Mouse (Mus musculus) left cerebral cortex, postnatal 14 days (tissue): ENCODE results near the gene Plppr2. TPM values are rescaled to one million over a fixed set of nuclear protein-coding genes. Genes with fewer than 3 reads are reported as not detected.

Experiments
- DNase-seq, 2 experiments: peaks; one replicate each; pipeline ENCODE4 v3.0.0; 2021 to 2022; ENCODE audit warnings: low spot score in 2 of 2, mixed read lengths in 1 of 2
- intact Hi-C: fragments of 180-260 bp; cut with DNase I; formaldehyde crosslinking; loops from one replicate; pipeline ENCODE4 v1.15.1; 2025
- total RNA-seq, 2 experiments: library from RNA; stranded (reverse); gene quantifications; 2 replicates each; pipeline ENCODE4 v1.2.3; 2021

Gene Plppr2
- total RNA-seq, 2 experiments from 2014 or later: 262 to 263 TPM

- DNase-seq: peak; percentile 90 to 96
- intact Hi-C loops: no loop called here
Measured at GRCm38 (mm10) chr9:21927208-21927753, 9.6 kb upstream of the Plppr2 start, which contains the start of the genes Ccdc159 and Tmem205. Ccdc159 (plus strand) TSS chr9:21927471. Tmem205 (minus strand) TSS chr9:21927556.

GRCm38 (mm10) chr9:21929208-21929607 is 7.6 kb upstream of the Plppr2 start:
- intact Hi-C loops: no loop called here
- no peak for DNase-seq

DNA sequence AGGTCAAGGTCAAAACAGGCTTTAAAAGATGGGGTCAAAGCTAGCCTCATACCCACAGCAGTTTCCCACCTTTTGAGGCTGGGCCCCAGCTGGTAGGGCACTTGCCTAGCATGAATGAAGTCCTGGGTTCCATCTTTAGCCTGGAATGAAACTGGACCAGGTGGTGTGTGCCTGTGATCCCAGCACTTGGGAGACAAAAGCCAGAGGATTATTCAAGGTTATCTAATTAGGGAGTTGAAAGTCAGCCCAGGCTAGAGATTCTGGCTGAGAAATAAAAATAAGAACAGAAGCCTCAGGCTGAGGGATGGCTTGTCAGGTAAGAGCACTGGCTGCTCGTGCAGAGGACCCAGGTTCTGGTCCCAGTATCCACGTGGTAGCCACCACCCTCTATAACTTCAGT is 4.8 kb upstream of the Plppr2 start:
- intact Hi-C loops: no loop called here
- DNase-seq: no peak

DNA sequence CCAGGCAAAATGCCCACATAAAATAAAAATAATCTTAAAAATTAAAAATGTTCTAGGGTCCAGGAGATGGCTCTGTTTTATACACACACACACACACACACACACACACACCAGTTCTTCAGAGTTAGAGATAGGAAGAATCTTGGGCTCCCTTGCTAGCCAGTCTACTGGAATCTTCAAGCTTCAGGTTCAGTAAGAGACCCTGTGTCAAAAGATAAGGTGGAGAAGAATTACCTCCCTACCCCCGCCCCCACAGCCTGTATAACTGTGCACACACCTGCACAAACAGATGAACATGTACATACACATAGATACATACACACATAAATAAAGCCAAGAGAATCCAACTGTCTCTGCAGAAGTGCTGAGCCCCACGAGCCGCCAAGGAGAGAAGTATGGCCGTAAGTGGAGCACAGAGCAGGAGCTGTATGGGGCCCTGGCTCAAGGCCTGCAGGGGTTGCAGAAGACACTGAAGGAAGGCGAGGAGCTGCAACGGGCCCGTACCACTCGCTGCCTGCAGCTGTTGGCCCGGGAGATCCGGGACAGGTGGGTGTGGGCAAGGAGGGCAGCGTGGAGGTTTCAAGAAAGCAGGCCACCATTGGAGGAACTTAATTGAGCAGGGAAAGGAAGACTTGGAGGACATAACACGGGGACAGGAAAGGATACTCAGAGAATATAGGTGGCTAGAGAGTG is 4.2 kb upstream of the Plppr2 start:
- no peak for DNase-seq
- intact Hi-C loops: no loop called here

- intact Hi-C loops: no loop called here
- DNase-seq: no peak
Measured at GRCm38 (mm10) chr9:21934021-21934420, 2.8 kb upstream of the Plppr2 start.

- intact Hi-C loops: loop anchor here (2.0 kb wide), 1 partner anchor 19 kb away; the partner anchor contains the start of gene Swsap1
- no peak for DNase-seq
Measured at GRCm38 (mm10) chr9:21935466-21936131, 1.2 kb upstream of the Plppr2 start.

DNA sequence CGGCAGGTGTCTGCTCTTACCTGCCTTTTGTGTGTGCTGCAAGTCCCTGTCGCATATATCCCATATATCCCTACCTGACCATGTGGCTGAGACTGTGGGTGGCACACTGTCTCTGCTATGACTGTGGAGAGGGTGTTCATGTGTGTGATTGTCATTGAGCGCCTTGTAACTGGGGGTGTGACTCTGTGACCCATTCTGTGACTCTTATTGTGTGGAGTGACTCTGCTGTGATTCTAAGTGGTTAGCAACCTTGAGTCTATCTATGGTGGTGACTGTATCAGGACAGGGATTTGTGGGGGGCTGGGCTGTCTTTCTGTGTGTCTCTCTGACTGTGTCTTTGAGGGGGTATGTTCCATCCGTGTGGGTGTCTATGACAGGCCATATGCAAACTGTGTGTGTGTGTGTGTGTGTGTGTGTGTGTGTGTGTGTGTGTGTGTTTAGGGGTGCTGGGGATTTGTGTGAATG is 910 bp downstream of the Plppr2 start:
- intact Hi-C loops: loop anchor here (2.0 kb wide), 1 partner anchor 17 kb away; the partner anchor contains the start of gene Swsap1
- peak in 1 of 2 experiments; percentile 82 for DNase-seq

GRCm38 (mm10) chr9:21938234-21938855 is 1.5 kb downstream of the Plppr2 start:
- intact Hi-C loops: no loop called here

DNA sequence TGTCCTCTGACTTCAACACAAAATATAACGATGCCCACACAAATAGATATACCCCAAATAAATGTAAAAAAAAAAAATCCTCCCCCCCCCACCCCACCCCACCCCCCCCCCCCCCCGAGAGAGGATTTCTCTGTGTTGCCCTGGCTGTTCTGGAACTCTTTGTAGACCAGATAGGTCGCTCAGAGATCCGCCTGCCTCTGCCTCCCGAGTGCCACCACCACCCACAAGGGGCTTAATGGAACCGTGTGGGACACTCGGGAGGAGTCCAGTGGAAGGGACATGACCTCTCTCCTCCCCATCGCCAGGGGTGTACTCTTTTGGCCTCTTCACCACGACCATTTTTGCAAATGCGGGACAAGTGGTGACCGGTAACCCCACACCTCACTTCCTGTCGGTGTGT is 6.2 kb downstream of the Plppr2 start:
- intact Hi-C loops: no loop called here
- DNase-seq: no peak

More at GRCm38 (mm10) chr9:21938234-21938855, 1.5 kb downstream of the Plppr2 start:
- DNase-seq: no peak

DNA sequence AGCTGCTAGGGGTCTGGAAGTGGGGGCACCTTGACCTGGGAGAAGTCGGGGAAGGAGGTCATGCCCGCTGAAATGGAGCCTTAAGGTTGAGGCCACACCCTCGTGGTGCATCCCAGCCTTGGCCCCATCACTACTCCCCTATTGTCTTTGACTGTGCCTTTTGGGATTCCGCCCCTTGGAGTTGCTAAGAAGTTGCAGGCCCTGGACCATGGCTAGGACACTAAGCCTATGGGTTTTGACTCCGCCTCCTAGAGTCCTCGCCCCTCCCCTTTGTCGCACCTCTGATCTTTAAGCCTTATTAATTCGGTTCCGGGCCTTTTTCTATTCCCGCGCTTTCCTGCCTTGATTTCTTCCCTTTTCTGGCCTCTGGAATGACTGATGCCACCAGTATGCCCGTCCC is 6.8 kb downstream of the Plppr2 start:
- intact Hi-C loops: no loop called here
- DNase-seq: no peak

DNA sequence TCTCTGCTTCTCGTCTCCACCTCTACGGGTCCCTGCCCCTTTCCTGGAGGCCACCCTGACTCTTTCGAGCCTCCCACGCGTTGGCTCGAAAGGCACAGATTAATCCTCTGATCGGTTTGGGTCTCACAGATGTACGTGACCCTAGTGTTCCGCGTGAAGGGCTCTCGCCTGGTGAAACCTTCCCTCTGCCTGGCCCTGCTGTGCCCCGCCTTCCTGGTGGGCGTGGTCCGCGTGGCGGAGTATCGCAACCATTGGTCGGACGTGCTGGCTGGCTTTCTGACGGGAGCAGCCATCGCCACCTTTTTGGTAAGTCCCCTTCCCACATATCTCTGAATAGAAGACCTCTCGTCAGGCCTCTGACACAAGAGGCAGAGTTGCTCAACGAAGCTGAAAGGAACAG is 7.4 kb downstream of the Plppr2 start:
- intact Hi-C loops: no loop called here
- DNase-seq: no peak

DNA sequence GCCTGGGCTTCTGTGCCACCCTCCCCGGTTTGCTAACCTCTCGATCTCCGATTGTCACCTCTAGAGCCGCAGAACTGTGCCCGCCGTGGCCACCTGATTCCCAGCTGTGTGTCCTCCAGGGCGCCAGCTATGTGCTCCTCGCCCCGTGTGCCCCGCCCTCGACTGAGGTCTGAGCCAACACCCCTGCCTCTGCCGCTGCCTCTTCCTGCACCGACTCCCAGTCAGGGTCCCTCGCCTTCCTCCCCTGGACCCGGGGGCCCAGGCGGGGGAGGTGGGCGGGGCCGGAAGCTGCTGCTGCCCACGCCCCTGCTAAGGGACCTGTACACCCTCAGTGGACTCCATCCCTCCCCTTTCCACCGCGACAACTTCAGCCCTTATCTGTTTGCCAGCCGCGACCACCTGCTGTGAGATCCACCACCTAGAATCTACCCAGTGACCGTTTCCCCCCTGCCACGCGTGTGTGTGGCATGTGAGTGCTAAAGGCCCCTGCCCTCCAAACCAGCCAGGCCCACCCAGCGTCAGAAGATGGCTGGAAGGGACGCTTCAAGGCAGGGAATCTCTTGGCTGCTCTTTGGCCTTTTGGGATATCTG is 10.8 kb downstream of the Plppr2 start:
- intact Hi-C loops: no loop called here
- no peak for DNase-seq

DNA sequence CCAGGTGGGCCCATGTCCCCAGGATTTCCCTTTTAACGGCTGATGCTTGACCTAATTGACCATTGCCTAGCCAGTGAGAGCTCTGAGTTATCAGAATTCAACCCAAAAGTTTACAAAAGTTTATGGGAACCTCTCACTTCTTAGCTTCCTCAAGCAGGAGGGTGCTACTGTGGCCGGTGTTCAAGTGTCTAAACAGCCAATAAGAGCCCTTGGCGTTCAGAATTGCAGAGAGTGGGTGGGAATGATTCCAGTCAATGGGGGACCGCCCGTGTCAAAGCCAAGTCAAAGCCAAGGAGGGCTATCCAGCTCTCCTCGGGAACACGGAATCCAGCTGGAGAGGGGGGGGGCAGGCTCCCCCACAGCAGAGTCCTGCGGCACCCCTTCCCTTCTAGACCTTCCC is 11.3 kb downstream of the Plppr2 start:
- intact Hi-C loops: no loop called here

GRCm38 (mm10) chr9:21948790-21949189 is 12.0 kb downstream of the Plppr2 start:
- peak; percentile 34 to 81 for DNase-seq
- intact Hi-C loops: no loop called here

More for the DNA sequence above, 11.3 kb downstream of the Plppr2 start:
- no peak for DNase-seq

- DNase-seq: peak in 1 of 2 experiments; percentile 29
Measured at GRCm38 (mm10) chr9:21950322-21950721, 13.5 kb downstream of the Plppr2 start.

GRCm38 (mm10) chr9:21951977-21952376 is 15.1 kb downstream of the Plppr2 start:
- DNase-seq: no peak
- intact Hi-C loops: loop anchor here (5.0 kb wide), 1 partner anchor 100 kb away; the partner anchor contains the start of gene Elavl3

More at GRCm38 (mm10) chr9:21950322-21950721, 13.5 kb downstream of the Plppr2 start:
- intact Hi-C loops: loop anchor here (5.0 kb wide), 1 partner anchor 102 kb away; the partner anchor contains the start of gene Elavl3

- intact Hi-C loops: loop anchor here (5.0 kb wide), 1 partner anchor 99 kb away; the partner anchor contains the start of gene Elavl3
- peak; percentile 76 to 91 for DNase-seq
Measured at GRCm38 (mm10) chr9:21953600-21953999, 16.8 kb downstream of the Plppr2 start.

- no peak for DNase-seq
- intact Hi-C loops: loop anchor here (2.0 to 5.0 kb wide), 2 partner anchors 18 to 98 kb away; partner anchors contain the start of genes Elavl3 and Plppr2
Measured at GRCm38 (mm10) chr9:21954635-21955034, 17.8 kb downstream of the Plppr2 start.

- no peak for DNase-seq
- intact Hi-C loops: loop anchor here (2.0 kb wide), 1 partner anchor 18 kb away; the partner anchor contains the start of gene Plppr2
Measured at GRCm38 (mm10) chr9:21955225-21955569, 18.4 kb downstream of the Plppr2 start.
